Mouse (Mus musculus): Measurements from ENCODE around the gene Cdh13. TPM values are rescaled to one million over a fixed set of nuclear protein-coding genes. Genes with fewer than 3 reads are reported as not detected.

The Cdh13 gene
- polyA plus RNA-seq, 1 experiment from 2014 or later, result 101 TPM

GRCm38 (mm10) chr8:118316440-118316839 is 32.9 kb downstream of the Cdh13 start:
- Histone ChIP-seq H3K27ac (ENCODE audit: low read depth, low read length) (no peak overlapping the region), H3K27me3 (replicated peaks; ENCODE audit: control insufficient read depth, insufficient read depth, low read length) (no peaks in the 10 kb centered on the region), H3K36me3 (ENCODE audit: control insufficient read depth, insufficient read depth, low read length) (no peaks in the 10 kb centered on the region), H3K4me2 (ENCODE audit: low read length) (no peak overlapping the region), H3K4me3 (ENCODE audit: low read depth, low read length) (no peak overlapping the region), H3K9ac (ENCODE audit: low read length) (no peak overlapping the region), H3K9me3 (replicated peaks; ENCODE audit: control insufficient read depth, low read length) (no peaks in the 10 kb centered on the region), H3K4me1 (ENCODE audit: control insufficient read depth, insufficient read depth, low read length) (no peaks in the 10 kb centered on the region)
- no peak for DNase-seq (ENCODE audit: low spot score)
- no peak for ATAC-seq
- WGBS, result 90% methylated on average over 12 of the region's 12 CpGs

- H3K27me3 ChIP-seq (replicated peaks; ENCODE audit: control insufficient read depth, insufficient read depth, low read length), result no peaks in the 10 kb centered on the region
- DNase-seq (ENCODE audit: low spot score), result no peak
- no peak for ATAC-seq
- no peak overlapping the region for H3K4me2 ChIP-seq (ENCODE audit: low read length)
- no peak overlapping the region for H3K4me3 ChIP-seq (ENCODE audit: low read depth, low read length)
- no peaks in the 10 kb centered on the region for H3K9me3 ChIP-seq (replicated peaks; ENCODE audit: control insufficient read depth, low read length)
- WGBS, result 56% methylated on average over 1 of the region's 1 CpGs
- H3K27ac ChIP-seq (ENCODE audit: low read depth, low read length), result no peak overlapping the region
- H3K9ac ChIP-seq (ENCODE audit: low read length), result no peak overlapping the region
- H3K4me1 ChIP-seq (ENCODE audit: control insufficient read depth, insufficient read depth, low read length), result no peaks in the 10 kb centered on the region
- no peaks in the 10 kb centered on the region for H3K36me3 ChIP-seq (ENCODE audit: control insufficient read depth, insufficient read depth, low read length)
These were observed 37.0 kb downstream of the Cdh13 start for GRCm38 (mm10) chr8:118320566-118320965.

GRCm38 (mm10) chr8:118323421-118323820 is 39.9 kb downstream of the Cdh13 start:
- Histone ChIP-seq H3K36me3 (ENCODE audit: control insufficient read depth, insufficient read depth, low read length) (no peaks in the 10 kb centered on the region), H3K4me1 (ENCODE audit: control insufficient read depth, insufficient read depth, low read length) (no peaks in the 10 kb centered on the region), H3K9ac (ENCODE audit: low read length) (no peak overlapping the region), H3K4me2 (ENCODE audit: low read length) (no peak overlapping the region), H3K27ac (ENCODE audit: low read depth, low read length) (no peak overlapping the region), H3K4me3 (ENCODE audit: low read depth, low read length) (no peak overlapping the region), H3K9me3 (replicated peaks; ENCODE audit: control insufficient read depth, low read length) (no peaks in the 10 kb centered on the region), H3K27me3 (replicated peaks; ENCODE audit: control insufficient read depth, insufficient read depth, low read length) (no peaks in the 10 kb centered on the region)
- 90% methylated on average over 3 of the region's 3 CpGs for WGBS
- DNase-seq (ENCODE audit: low spot score), result no peak
- ATAC-seq, result no peak

- H3K36me3 ChIP-seq (ENCODE audit: control insufficient read depth, insufficient read depth, low read length), result no peaks in the 10 kb centered on the region
- no peak overlapping the region for H3K27ac ChIP-seq (ENCODE audit: low read depth, low read length)
- H3K9ac ChIP-seq (ENCODE audit: low read length), result no peak overlapping the region
- DNase-seq (ENCODE audit: low spot score), result no peak
- no peak for ATAC-seq
- H3K4me1 ChIP-seq (ENCODE audit: control insufficient read depth, insufficient read depth, low read length), result peaks cover 5% of the 10 kb centered on the region; the same call in 1 of the 2 replicates
- H3K9me3 ChIP-seq (replicated peaks; ENCODE audit: control insufficient read depth, low read length), result no peaks in the 10 kb centered on the region
- no peak overlapping the region for H3K4me3 ChIP-seq (ENCODE audit: low read depth, low read length)
- no peaks in the 10 kb centered on the region for H3K27me3 ChIP-seq (replicated peaks; ENCODE audit: control insufficient read depth, insufficient read depth, low read length)
- WGBS, result 77% methylated on average over 7 of the region's 7 CpGs
- H3K4me2 ChIP-seq (ENCODE audit: low read length), result no peak overlapping the region
These were observed 51.4 kb downstream of the Cdh13 start for GRCm38 (mm10) chr8:118334933-118335332.

GRCm38 (mm10) chr8:118339711-118340110 is 56.2 kb downstream of the Cdh13 start:
- no peaks in the 10 kb centered on the region for H3K27me3 ChIP-seq (replicated peaks; ENCODE audit: control insufficient read depth, insufficient read depth, low read length)
- peak; percentile 48 for DNase-seq (ENCODE audit: low spot score)
- no peaks in the 10 kb centered on the region for H3K9me3 ChIP-seq (replicated peaks; ENCODE audit: control insufficient read depth, low read length)
- 62% methylated on average over 3 of the region's 3 CpGs for WGBS
- ATAC-seq, result no peak
- H3K4me3 ChIP-seq (ENCODE audit: low read depth, low read length), result no peak overlapping the region
- 0 out of 2 replicates have a peak overlapping the region, but pooled peaks have one; percentile 2 for H3K27ac ChIP-seq (ENCODE audit: low read depth, low read length)
- peaks cover 7% of the 10 kb centered on the region; the same call in 1 of the 2 replicates for H3K4me1 ChIP-seq (ENCODE audit: control insufficient read depth, insufficient read depth, low read length)
- H3K4me2 ChIP-seq (ENCODE audit: low read length), result no peak overlapping the region
- H3K36me3 ChIP-seq (ENCODE audit: control insufficient read depth, insufficient read depth, low read length), result no peaks in the 10 kb centered on the region
- no peak overlapping the region for H3K9ac ChIP-seq (ENCODE audit: low read length)

- Histone ChIP-seq H3K4me1 (ENCODE audit: control insufficient read depth, insufficient read depth, low read length) (peaks cover 7% of the 10 kb centered on the region; the same call in 1 of the 2 replicates), H3K4me3 (ENCODE audit: low read depth, low read length) (no peak overlapping the region), H3K36me3 (ENCODE audit: control insufficient read depth, insufficient read depth, low read length) (no peaks in the 10 kb centered on the region), H3K9me3 (replicated peaks; ENCODE audit: control insufficient read depth, low read length) (no peaks in the 10 kb centered on the region), H3K27me3 (replicated peaks; ENCODE audit: control insufficient read depth, insufficient read depth, low read length) (no peaks in the 10 kb centered on the region), H3K4me2 (ENCODE audit: low read length) (no peak overlapping the region), H3K9ac (ENCODE audit: low read length) (no peak overlapping the region), H3K27ac (ENCODE audit: low read depth, low read length) (no peak overlapping the region)
- ATAC-seq, result no peak
- DNase-seq (ENCODE audit: low spot score), result peak; percentile 74
- WGBS, result 35% methylated on average over 4 of the region's 4 CpGs
These were observed 59.7 kb downstream of the Cdh13 start for GRCm38 (mm10) chr8:118343267-118343666.

GRCm38 (mm10) chr8:118348710-118349489 is 65.4 kb downstream of the Cdh13 start:
- Histone ChIP-seq H3K9ac (ENCODE audit: low read length) (no peak overlapping the region), H3K27ac (ENCODE audit: low read depth, low read length) (no peak overlapping the region), H3K4me2 (ENCODE audit: low read length) (no peak overlapping the region), H3K4me1 (ENCODE audit: control insufficient read depth, insufficient read depth, low read length) (no peaks in the 10 kb centered on the region), H3K27me3 (replicated peaks; ENCODE audit: control insufficient read depth, insufficient read depth, low read length) (no peaks in the 10 kb centered on the region), H3K36me3 (ENCODE audit: control insufficient read depth, insufficient read depth, low read length) (no peaks in the 10 kb centered on the region), H3K9me3 (replicated peaks; ENCODE audit: control insufficient read depth, low read length) (no peaks in the 10 kb centered on the region), H3K4me3 (ENCODE audit: low read depth, low read length) (no peak overlapping the region)
- 94% methylated on average over 9 of the region's 9 CpGs for WGBS
- no peak for ATAC-seq
- DNase-seq (ENCODE audit: low spot score), result no peak

GRCm38 (mm10) chr8:118350136-118350535 is 66.6 kb downstream of the Cdh13 start:
- DNase-seq (ENCODE audit: low spot score), result no peak
- ATAC-seq, result no peak

GRCm38 (mm10) chr8:118353022-118353421 is 69.5 kb downstream of the Cdh13 start:
- no peak for DNase-seq (ENCODE audit: low spot score)
- H3K36me3 ChIP-seq (ENCODE audit: control insufficient read depth, insufficient read depth, low read length), result no peaks in the 10 kb centered on the region
- H3K4me1 ChIP-seq (ENCODE audit: control insufficient read depth, insufficient read depth, low read length), result peaks cover 8% of the 10 kb centered on the region
- ATAC-seq, result no peak
- WGBS, result 88% methylated on average over 4 of the region's 4 CpGs
- no peak overlapping the region for H3K9ac ChIP-seq (ENCODE audit: low read length)
- H3K27me3 ChIP-seq (replicated peaks; ENCODE audit: control insufficient read depth, insufficient read depth, low read length), result no peaks in the 10 kb centered on the region
- H3K4me2 ChIP-seq (ENCODE audit: low read length), result no peak overlapping the region
- no peak overlapping the region for H3K27ac ChIP-seq (ENCODE audit: low read depth, low read length)
- H3K4me3 ChIP-seq (ENCODE audit: low read depth, low read length), result no peak overlapping the region
- H3K9me3 ChIP-seq (replicated peaks; ENCODE audit: control insufficient read depth, low read length), result no peaks in the 10 kb centered on the region

More at GRCm38 (mm10) chr8:118350136-118350535, 66.6 kb downstream of the Cdh13 start:
- Histone ChIP-seq H3K4me1 (ENCODE audit: control insufficient read depth, insufficient read depth, low read length) (no peaks in the 10 kb centered on the region), H3K27me3 (replicated peaks; ENCODE audit: control insufficient read depth, insufficient read depth, low read length) (no peaks in the 10 kb centered on the region), H3K36me3 (ENCODE audit: control insufficient read depth, insufficient read depth, low read length) (no peaks in the 10 kb centered on the region), H3K9ac (ENCODE audit: low read length) (no peak overlapping the region), H3K4me3 (ENCODE audit: low read depth, low read length) (no peak overlapping the region), H3K27ac (ENCODE audit: low read depth, low read length) (no peak overlapping the region), H3K4me2 (ENCODE audit: low read length) (no peak overlapping the region), H3K9me3 (replicated peaks; ENCODE audit: control insufficient read depth, low read length) (no peaks in the 10 kb centered on the region)
- WGBS, result 58% methylated on average over 7 of the region's 7 CpGs

Measured in forebrain, embryonic 14.5 days (tissue).